Mouse (Mus musculus) olfactory bulb, adult 2 months (tissue): ENCODE results near the gene Map3k7cl. TPM values are rescaled to one million over a fixed set of nuclear protein-coding genes. Genes with fewer than 3 reads are reported as not detected.

Experiments
- H3K27ac ChIP-seq: fragments of 200-500 bp; 2 replicates; pipeline ENCODE4 v1.5.1; 2012; ENCODE audit warnings: low read depth, low read length; ENCODE audit not compliant: insufficient read depth
- H3K4me1 ChIP-seq: fragments of 200-500 bp; 2 replicates; pipeline ENCODE4 v1.6.1; 2012; ENCODE audit warnings: low read length; ENCODE audit not compliant: control insufficient read depth, insufficient read depth
- H3K4me3 ChIP-seq: fragments of 200-500 bp; 2 replicates; pipeline ENCODE4 v1.5.1; 2012; ENCODE audit warnings: mild to moderate bottlenecking, low read depth, low read length, moderate library complexity; ENCODE audit not compliant: insufficient read depth
- CTCF ChIP-seq: fragments of 200-500 bp; IDR thresholded peaks from 2 replicates; pipeline ENCODE4 v1.5.1; 2012; ENCODE audit warnings: low read depth, mild to moderate bottlenecking, low read length, moderate library complexity; ENCODE audit not compliant: insufficient read depth
- POLR2A ChIP-seq: fragments of 200-500 bp; IDR thresholded peaks from 2 replicates; pipeline ENCODE4 v1.6.1; 2012; ENCODE audit warnings: mild to moderate bottlenecking, low read depth, low read length, moderate library complexity; ENCODE audit not compliant: insufficient read depth
- WGBS: fragments of 180-500 bp; shearing (Covaris S2); methylation state at CpG from one replicate; pipeline ENCODE4 v1.1.7; 2018; 5-methylcytosine and 5-hydroxymethylcytosine counted together
- polyA plus RNA-seq: library from polyadenylated mRNA; stranded (reverse); fragments of >200 nt; gene quantifications from 2 replicates; pipeline ENCODE4 v1.2.4, GENCODE M21; 2012; ENCODE audit warnings: low replicate concordance; ENCODE audit not compliant: missing spikeins, insufficient read depth, insufficient read length

Map3k7cl gene
- polyA plus RNA-seq, 1 experiment = not detected

GRCm38 (mm10) chr16:87607383-87607782, 54.3 kb downstream of the Map3k7cl start:
- TF ChIP-seq CTCF = no peak
- 100% methylated on average over 1 of the region's 1 CpGs for WGBS
- no peak overlapping the region for H3K27ac ChIP-seq
- H3K4me3 ChIP-seq = no peak overlapping the region
- H3K4me1 ChIP-seq = peaks cover 7% of the 10 kb centered on the region

- H3K4me3 ChIP-seq = no peak overlapping the region
- TF ChIP-seq POLR2A = no peak
- no peak for TF ChIP-seq CTCF
- 0 out of 2 replicates have a peak, but pooled peaks cover 3% of the 10 kb centered on the region for H3K4me1 ChIP-seq
- no peak overlapping the region for H3K27ac ChIP-seq
- WGBS = 92% methylated on average over 6 of the region's 6 CpGs
Observed at GRCm38 (mm10) chr16:87607959-87608358, 54.8 kb downstream of the Map3k7cl start.

GRCm38 (mm10) chr16:87610142-87610541, 57.0 kb downstream of the Map3k7cl start:
- 84% methylated on average over 5 of the region's 5 CpGs for WGBS
- TF ChIP-seq POLR2A (no peak), CTCF (no peak)
- Histone ChIP-seq H3K4me1 (no peaks in the 10 kb centered on the region), H3K4me3 (no peak overlapping the region), H3K27ac (no peak overlapping the region)

GRCm38 (mm10) chr16:87610556-87611295, 57.6 kb downstream of the Map3k7cl start:
- TF ChIP-seq POLR2A (no peak), CTCF (no peak)
- Histone ChIP-seq H3K4me3 (no peak overlapping the region), H3K4me1 (no peaks in the 10 kb centered on the region), H3K27ac (no peak overlapping the region)
- 93% methylated on average over 21 of the region's 21 CpGs for WGBS

GRCm38 (mm10) chr16:87611420-87611819, 58.3 kb downstream of the Map3k7cl start:
- Histone ChIP-seq H3K4me3 (no peak overlapping the region), H3K4me1 (no peaks in the 10 kb centered on the region), H3K27ac (no peak overlapping the region)
- TF ChIP-seq CTCF (no peak), POLR2A (no peak)
- WGBS = 87% methylated on average over 14 of the region's 14 CpGs

- no peak for TF ChIP-seq POLR2A
- 80% methylated on average over 15 of the region's 15 CpGs for WGBS
- no peak overlapping the region for H3K27ac ChIP-seq
- H3K4me3 ChIP-seq = no peak overlapping the region
- no peaks in the 10 kb centered on the region for H3K4me1 ChIP-seq
Observed at GRCm38 (mm10) chr16:87612218-87612838, 59.2 kb downstream of the Map3k7cl start.

- Histone ChIP-seq H3K27ac (no peak overlapping the region), H3K4me3 (no peak overlapping the region), H3K4me1 (no peaks in the 10 kb centered on the region)
- TF ChIP-seq POLR2A = no peak
- no peak for TF ChIP-seq CTCF
- WGBS = 93% methylated on average over 6 of the region's 6 CpGs
Observed at GRCm38 (mm10) chr16:87617377-87617776, 64.2 kb downstream of the Map3k7cl start.

- Histone ChIP-seq H3K4me3 (no peak overlapping the region), H3K4me1 (no peaks in the 10 kb centered on the region), H3K27ac (no peak overlapping the region)
- TF ChIP-seq POLR2A (no peak), CTCF (no peak)
- 92% methylated on average over 3 of the region's 3 CpGs for WGBS
Observed at GRCm38 (mm10) chr16:87621246-87621645, 68.1 kb downstream of the Map3k7cl start.

- Histone ChIP-seq H3K27ac (no peak overlapping the region), H3K4me3 (no peak overlapping the region), H3K4me1 (no peaks in the 10 kb centered on the region)
- 81% methylated on average over 5 of the region's 5 CpGs for WGBS
- TF ChIP-seq POLR2A (no peak), CTCF (no peak)
Observed at GRCm38 (mm10) chr16:87623881-87624280, 70.8 kb downstream of the Map3k7cl start.
